Mouse (Mus musculus) forebrain, embryonic 13.5 days (tissue): ENCODE measurements at regions not wholly inside any gene's neighbourhood (a gene's known extent, or its start where the extent isn't known, plus 50 kb on each side); places are given as distances from the start of the nearest gene placed in this dataset.
A peak's percentile ranks its signal among the peaks of the same experiment; 100 is the strongest.

Source experiments
- ATAC-seq: fragments of 200-750 bp; cut with Nextera tagmentation; 2 replicates; pipeline ENCODE4 v1.8.0; 2017
- H3K27ac ChIP-seq: fragments of 300-500 bp; sonication (generic); 2 replicates; pipeline ENCODE4 v1.5.1; 2015; ENCODE audit warnings: inconsistent platforms, mild to moderate bottlenecking, moderate library complexity
- H3K27me3 ChIP-seq: fragments of 300-500 bp; sonication (generic); 2 replicates; pipeline ENCODE4 v1.6.1; 2015; ENCODE audit warnings: mild to moderate bottlenecking, inconsistent platforms
- H3K36me3 ChIP-seq: fragments of 300-500 bp; sonication (generic); 2 replicates; pipeline ENCODE4 v1.6.1; 2015; ENCODE audit warnings: mild to moderate bottlenecking, inconsistent platforms; ENCODE audit not compliant: poor library complexity, severe bottlenecking
- H3K4me1 ChIP-seq: fragments of 300-500 bp; sonication (generic); 2 replicates; pipeline ENCODE4 v1.6.1; 2015; ENCODE audit warnings: inconsistent platforms
- H3K4me2 ChIP-seq: fragments of 300-500 bp; sonication (generic); 2 replicates; pipeline ENCODE4 v1.6.1; 2015; ENCODE audit warnings: inconsistent platforms, mild to moderate bottlenecking, moderate library complexity
- H3K4me3 ChIP-seq: fragments of 300-500 bp; sonication (generic); 2 replicates; pipeline ENCODE4 v1.5.1; 2015; ENCODE audit warnings: mild to moderate bottlenecking, inconsistent platforms
- H3K9ac ChIP-seq: fragments of 300-500 bp; sonication (generic); 2 replicates; pipeline ENCODE4 v1.6.1; 2015; ENCODE audit warnings: mild to moderate bottlenecking, inconsistent platforms
- H3K9me3 ChIP-seq: fragments of 300-500 bp; sonication (generic); replicated peaks from 2 replicates; pipeline ENCODE4 v1.6.1; 2016; ENCODE audit warnings: inconsistent platforms
- WGBS: fragments of 180-500 bp; shearing (Covaris S2); methylation state at CpG from one replicate; pipeline ENCODE4 v1.1.7; 2015; 5-methylcytosine and 5-hydroxymethylcytosine counted together

- Histone ChIP-seq H3K9me3 (no peaks in the 10 kb centered on the region), H3K4me3 (no peak overlapping the region), H3K27ac (no peak overlapping the region), H3K4me2 (no peak overlapping the region), H3K4me1 (peaks cover 7% of the 10 kb centered on the region), H3K27me3 (no peaks in the 10 kb centered on the region), H3K9ac (no peak overlapping the region), H3K36me3 (no peaks in the 10 kb centered on the region)
- peak; percentile 70; the same call in 1 of the 2 replicates for ATAC-seq
- WGBS: 4% methylated on average over 4 of the region's 4 CpGs
These were observed 186.1 kb upstream of the Ctnna2 start for GRCm38 (mm10) chr6:78165615-78166014.
